Mouse (Mus musculus) retina, postnatal 7 days (tissue): Measurements from ENCODE around the gene Ap1g1.

ENCODE experiments used
- DNase-seq: peaks from one replicate; pipeline ENCODE4 v3.0.0-alpha.2; 2012; ENCODE audit warnings: low read depth, low spot score

Ap1g1 gene

GRCm38 (mm10) chr8:109780548-109780947 lies 2.2 kb downstream of the Ap1g1 start:
- no peak for DNase-seq

DNA sequence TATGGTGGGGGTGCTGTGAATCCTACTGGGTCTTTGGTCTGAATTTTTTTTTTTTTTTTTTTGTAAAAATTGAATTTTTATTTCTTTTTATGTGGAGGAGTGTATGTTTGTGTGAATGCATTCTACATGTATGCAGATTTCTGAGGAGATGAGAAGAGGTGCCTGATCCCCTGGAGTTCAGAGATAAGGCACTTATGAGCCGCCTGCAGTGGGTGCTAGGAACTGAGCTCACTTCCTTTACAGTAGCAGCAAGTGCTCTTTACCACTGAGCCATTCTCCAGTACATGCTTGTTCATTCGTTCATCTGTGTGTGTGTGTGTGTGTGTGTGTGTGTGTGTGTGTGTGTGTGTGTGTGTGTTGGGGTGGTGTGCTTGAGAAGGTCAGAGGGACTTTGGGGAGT lies 12.6 kb downstream of the Ap1g1 start:
- no peak for DNase-seq

DNA sequence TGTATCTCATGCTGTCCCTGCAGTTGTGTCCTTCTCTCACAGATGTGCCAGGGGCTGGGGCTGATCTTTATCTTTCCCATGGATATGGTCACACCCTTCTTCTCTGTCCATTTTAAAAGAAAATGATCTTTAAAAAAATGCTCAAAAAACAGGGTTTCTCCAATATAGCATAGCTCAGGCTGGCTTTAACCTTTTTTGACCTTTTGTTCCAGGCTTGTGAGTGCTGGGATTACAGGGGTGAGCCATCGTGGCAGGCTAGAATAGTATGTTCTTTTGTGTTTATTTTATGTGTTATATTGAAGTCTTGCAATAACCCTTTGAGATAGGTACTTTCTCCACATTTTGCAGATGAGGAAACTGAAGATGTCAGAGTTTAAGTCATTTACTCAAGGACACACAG lies 16.8 kb downstream of the Ap1g1 start:
- no peak for DNase-seq

GRCm38 (mm10) chr8:109798721-109799120 lies 20.4 kb downstream of the Ap1g1 start:
- no peak for DNase-seq

GRCm38 (mm10) chr8:109799245-109799644 lies 20.9 kb downstream of the Ap1g1 start:
- no peak for DNase-seq

GRCm38 (mm10) chr8:109800325-109800724 lies 22.0 kb downstream of the Ap1g1 start:
- DNase-seq = no peak

- no peak for DNase-seq
These were observed 24.9 kb downstream of the Ap1g1 start for GRCm38 (mm10) chr8:109803211-109803610.

DNA sequence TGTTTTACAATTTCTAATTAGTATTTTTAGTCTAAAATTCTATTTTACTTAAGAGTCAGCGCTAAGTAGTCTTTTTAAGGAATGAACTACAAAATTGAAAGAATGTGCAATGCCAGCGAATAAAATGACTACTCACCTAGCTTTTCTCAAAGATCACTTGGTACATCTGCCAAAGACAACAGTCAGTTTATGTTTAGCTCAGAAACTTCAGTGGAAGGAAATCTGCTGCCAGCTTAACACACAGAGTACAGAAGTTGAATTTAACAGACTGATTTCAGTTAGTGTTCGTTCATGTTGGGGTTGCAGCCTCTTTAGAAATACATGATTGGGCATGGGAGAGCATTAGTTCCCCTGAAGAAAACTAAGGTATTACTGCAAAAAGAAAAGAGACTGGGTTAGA lies 25.4 kb downstream of the Ap1g1 start:
- no peak for DNase-seq

DNA sequence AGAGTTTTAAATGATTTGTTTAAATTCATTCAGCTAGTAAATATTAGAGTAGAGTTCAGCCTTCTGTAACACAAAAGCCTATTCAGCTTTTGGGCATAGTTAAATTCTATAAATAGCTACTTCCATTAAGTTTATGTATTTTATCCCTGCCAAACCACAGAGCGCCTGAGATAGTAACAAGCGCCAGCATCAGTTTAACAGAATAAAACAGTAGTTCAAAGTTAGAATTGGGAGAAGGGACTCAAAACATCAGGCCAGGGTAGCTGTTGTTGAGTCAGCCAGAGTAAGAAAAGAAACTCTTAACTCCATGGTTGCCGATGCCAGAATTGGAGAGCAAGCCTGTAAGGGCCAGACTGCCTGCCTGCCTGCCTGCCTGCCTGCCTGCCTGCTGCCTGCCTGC lies 28.2 kb downstream of the Ap1g1 start:
- DNase-seq = no peak

DNA sequence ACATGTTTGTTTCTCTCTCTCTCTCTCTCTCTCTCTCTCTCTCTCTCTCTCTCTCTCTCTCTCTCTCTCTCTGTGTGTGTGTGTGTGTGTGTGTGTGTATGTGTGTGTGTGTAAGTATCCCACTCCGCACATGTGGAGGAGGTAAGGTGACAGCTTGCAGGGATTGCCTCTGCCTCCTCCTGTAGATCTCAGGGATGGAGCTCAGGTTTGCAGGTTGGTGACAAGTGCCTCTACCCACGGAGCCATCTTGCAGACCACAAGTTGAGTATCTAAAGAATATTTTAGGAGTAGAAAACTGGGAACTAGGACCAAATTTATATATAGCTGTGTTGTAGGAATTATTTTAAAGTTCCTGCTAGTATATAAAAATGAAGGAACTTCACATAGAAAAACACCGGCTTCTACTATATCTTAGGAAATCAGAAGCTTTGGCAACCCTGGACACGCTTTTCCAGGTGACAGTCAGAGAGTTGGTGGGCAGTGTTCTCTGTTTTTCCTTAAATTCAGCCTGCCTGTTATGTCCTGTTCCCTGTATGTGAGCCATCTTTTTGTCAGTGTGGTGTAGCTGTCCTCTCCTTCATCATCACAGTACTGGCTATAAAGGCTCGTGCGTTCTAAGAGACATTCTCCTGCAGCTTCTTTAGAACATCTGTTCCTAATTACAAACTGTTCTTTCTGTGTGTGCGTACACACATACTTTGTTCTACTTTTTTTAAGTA lies 29.2 kb downstream of the Ap1g1 start:
- no peak for DNase-seq

DNA sequence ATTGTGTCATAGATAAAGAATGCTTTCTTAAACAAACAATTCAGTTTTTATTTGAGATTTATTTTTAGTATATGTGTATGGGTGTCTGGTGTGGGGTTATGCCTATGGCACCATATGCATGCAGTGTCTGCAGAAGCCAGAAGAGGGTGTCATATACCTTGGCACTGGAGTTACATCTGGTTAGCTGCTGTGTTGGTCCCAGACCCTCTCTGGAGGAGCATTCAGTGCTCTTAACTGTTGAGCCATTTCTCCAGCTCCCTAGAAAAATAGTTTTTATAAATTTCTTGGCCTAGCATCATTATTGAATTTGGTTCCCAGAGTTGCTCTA lies 29.7 kb downstream of the Ap1g1 start:
- no peak for DNase-seq

- DNase-seq = no peak
These were observed 32.1 kb downstream of the Ap1g1 start for GRCm38 (mm10) chr8:109810434-109810833.

DNA sequence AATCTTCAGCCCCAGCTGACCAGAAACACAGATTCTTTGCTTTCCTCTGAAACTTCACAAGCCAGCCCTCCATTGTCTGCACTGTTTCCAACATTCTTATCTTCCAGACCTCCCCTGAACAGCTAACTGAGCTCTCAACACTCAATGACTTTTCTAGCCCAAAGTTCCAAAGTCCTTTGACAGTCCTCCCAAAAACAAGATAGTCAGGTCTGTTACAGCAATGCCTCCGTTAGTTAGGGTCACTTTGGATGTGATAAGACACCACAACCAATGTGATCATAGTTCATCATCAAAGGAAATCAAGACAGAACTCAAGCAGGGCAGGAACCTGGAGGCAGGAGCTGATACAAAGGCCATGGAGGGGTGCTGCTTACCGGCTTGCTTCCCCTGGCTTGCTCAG lies 36.9 kb downstream of the Ap1g1 start:
- DNase-seq = no peak

DNA sequence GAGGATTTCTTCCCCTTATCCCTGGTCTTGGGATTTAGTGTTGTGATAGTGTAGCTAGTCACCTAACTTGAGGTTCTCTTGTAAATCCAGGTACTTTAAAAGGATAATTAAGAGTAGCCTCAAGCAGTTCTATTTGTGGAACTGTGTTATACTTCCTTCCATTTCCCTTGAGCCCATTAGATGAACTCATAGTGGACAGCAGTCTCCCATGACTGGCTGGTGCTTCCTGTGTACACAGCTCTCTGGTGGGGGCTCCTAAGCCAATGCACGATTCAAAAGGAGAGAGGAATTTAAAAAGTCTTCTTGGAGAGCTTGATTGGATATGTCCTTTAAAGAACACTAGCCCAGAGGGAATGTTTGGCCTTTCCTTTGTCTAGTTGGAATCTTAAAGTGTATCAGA lies 39.6 kb downstream of the Ap1g1 start:
- no peak for DNase-seq

DNA sequence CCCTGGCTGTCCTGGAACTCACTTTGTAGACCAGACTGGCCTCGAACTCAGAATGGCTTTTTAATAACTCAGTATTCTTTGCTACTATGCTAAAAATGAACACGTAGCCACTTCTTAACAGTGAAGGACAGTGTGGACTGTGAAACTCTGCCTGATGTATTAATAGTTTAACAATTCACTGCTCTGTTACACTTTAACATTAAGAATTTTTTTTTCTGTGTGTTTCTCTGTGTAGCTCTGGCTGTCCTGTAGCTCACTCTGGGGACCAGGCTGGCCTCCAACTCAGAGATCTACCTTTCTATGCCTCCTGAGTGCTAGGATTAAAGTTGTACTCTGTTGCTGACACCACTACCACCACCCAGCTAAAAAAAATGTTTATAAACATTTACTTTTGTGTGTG lies 45.2 kb downstream of the Ap1g1 start:
- no peak for DNase-seq

- no peak for DNase-seq
These were observed 61.5 kb downstream of the Ap1g1 start for GRCm38 (mm10) chr8:109839822-109840221.

DNA sequence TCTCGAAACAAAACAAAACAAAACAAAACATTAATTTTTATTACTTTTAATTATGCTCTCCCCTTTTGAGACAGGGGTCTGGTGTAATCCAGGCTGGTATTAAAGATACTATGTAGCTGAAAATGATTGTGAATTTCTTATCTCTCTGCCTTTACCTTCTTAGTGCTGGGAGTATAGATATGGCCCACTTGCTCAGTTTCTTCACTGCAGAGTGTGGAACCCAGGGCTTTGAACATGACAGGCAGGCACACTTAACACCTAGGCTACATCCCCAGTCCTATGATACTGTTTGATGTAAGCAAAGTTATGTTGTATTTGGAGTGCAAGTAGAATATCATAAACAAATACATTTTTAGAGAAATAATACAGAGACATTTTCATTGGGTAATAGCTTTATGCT lies 64.1 kb downstream of the Ap1g1 start:
- DNase-seq = no peak

DNA sequence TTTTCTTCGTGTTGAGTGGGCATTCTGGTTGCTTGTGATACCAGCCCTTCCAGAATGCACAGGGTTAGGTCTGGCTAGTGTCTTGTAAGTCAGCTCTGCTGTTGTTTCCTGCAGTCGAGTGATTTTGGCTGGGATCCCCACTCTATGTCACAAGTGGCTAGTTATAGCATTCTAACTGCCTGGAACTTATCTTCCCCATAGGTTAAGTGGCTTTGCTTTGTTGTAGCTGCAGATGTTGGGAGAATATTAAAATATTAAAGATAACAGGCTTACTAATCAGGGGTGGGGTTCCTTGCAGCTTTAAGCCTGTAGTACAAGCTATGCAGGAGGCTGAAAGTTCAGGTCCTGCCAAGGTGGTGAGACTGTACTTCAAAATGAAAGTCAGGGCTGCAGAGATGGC lies 69.5 kb downstream of the Ap1g1 start:
- no peak for DNase-seq

GRCm38 (mm10) chr8:109848981-109849380 lies 70.6 kb downstream of the Ap1g1 start:
- no peak for DNase-seq

GRCm38 (mm10) chr8:109853423-109853822 lies 75.1 kb downstream of the Ap1g1 start:
- DNase-seq = peak; percentile 65

GRCm38 (mm10) chr8:109854522-109854921 lies 76.2 kb downstream of the Ap1g1 start:
- no peak for DNase-seq

DNA sequence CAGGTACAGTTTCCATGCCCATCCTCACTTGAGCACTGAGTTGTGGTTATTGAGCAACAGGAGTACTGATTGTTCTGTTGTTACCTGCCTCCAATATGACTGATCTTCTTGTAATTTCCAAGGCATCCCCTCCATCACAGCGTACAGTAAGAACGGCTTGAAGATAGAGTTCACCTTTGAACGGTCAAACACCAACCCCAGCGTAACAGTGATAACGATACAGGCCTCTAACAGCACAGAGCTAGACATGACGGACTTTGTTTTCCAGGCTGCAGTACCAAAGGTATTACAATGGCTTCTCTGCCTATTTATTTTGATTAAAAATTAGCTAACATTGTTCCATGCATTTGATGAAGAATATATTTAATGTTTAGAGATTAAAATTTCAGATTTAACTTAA lies 77.1 kb downstream of the Ap1g1 start:
- DNase-seq = no peak

DNA sequence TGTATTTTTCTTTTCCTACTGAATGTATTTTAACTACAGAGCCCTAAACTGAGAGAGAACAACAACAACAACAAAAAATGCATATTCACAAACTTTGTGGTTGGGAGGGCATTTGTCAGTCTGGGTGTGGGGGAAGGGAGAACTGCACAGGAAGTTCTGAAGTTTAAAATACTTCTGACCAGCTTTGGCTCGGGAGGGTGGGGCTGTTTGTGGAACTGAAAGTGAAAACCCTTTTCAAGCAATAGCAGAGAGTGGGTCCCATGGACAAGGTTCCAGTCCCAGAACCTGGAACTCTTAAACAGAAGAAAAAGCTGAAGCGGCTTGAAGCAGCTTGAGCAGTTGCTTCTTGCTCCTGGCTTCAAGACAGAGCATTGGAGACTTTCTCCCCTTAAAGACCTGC lies 85.0 kb downstream of the Ap1g1 start:
- no peak for DNase-seq

- DNase-seq = no peak
These were observed 86.4 kb downstream of the Ap1g1 start for GRCm38 (mm10) chr8:109864798-109865197.
